Mouse (Mus musculus) spleen, adult 2 months (tissue): Measurements from ENCODE around the gene Chchd3. TPM values are rescaled to one million over a fixed set of nuclear protein-coding genes. Genes with fewer than 3 reads are reported as not detected.

Experiments used
- DNase-seq, 2 experiments: peaks; one replicate each; pipeline versions ENCODE4 v3.0.0 to v3.0.0-alpha.2; 2012 to 2021; ENCODE audit warnings: low spot score in 2 of 2, low read depth in 1 of 2
- H3K27ac ChIP-seq: fragments of 200-500 bp; 2 replicates; pipeline ENCODE4 v1.5.1; 2012; ENCODE audit warnings: low read length, inconsistent platforms; ENCODE audit not compliant: insufficient read depth
- H3K27me3 ChIP-seq: fragments of 200-500 bp; 2 replicates; pipeline ENCODE4 v1.6.1; 2012; ENCODE audit warnings: mild to moderate bottlenecking, moderate library complexity, low read length, inconsistent platforms; ENCODE audit not compliant: control insufficient read depth, insufficient read depth
- H3K36me3 ChIP-seq: fragments of 200-500 bp; 2 replicates; pipeline ENCODE4 v1.6.1; 2012; ENCODE audit warnings: mild to moderate bottlenecking, low read length, inconsistent platforms; ENCODE audit not compliant: control insufficient read depth, insufficient read depth
- H3K4me1 ChIP-seq: fragments of 200-500 bp; 2 replicates; pipeline ENCODE4 v1.6.1; 2011; ENCODE audit warnings: inconsistent platforms; ENCODE audit not compliant: control insufficient read depth, insufficient read depth, insufficient read length
- H3K4me3 ChIP-seq: fragments of 200-500 bp; 2 replicates; pipeline ENCODE4 v1.5.1; 2011; ENCODE audit warnings: mild to moderate bottlenecking, inconsistent platforms; ENCODE audit not compliant: insufficient read depth, insufficient read length; ENCODE audit errors: extremely low read depth
- CTCF ChIP-seq: fragments of 200-500 bp; IDR thresholded peaks from 2 replicates; pipeline ENCODE4 v1.5.1; 2011; ENCODE audit warnings: mild to moderate bottlenecking, inconsistent platforms; ENCODE audit not compliant: insufficient read depth, insufficient read length, insufficient replicate concordance; ENCODE audit errors: extremely low read depth
- POLR2A ChIP-seq: fragments of 200-500 bp; IDR thresholded peaks from 2 replicates; pipeline ENCODE4 v1.6.1; 2011; ENCODE audit warnings: low read depth, low read length, inconsistent platforms
- WGBS: fragments of 180-500 bp; shearing (Covaris S2); methylation state at CpG from one replicate; pipeline ENCODE4 v1.1.7; 2018; 5-methylcytosine and 5-hydroxymethylcytosine counted together
- polyA plus RNA-seq: library from polyadenylated mRNA; depleted of rRNA; stranded (reverse); fragments of >200 nt; gene quantifications from 2 replicates; pipeline ENCODE4 v1.2.3, GENCODE M21; 2012

The Chchd3 gene
- polyA plus RNA-seq, 1 experiment, result 23.8 TPM

- WGBS, result 96% methylated on average over 6 of the region's 6 CpGs
- Histone ChIP-seq H3K4me3 (no peak overlapping the region), H3K27ac (no peak overlapping the region), H3K27me3 (no peaks in the 10 kb centered on the region), H3K36me3 (peaks cover 9% of the 10 kb centered on the region), H3K4me1 (no peaks in the 10 kb centered on the region)
- DNase-seq, result no peak
- TF ChIP-seq CTCF (no peak), POLR2A (no peak)
Observed at GRCm38 (mm10) chr6:32801776-32802175, 258.3 kb downstream of the Chchd3 start.

DNA sequence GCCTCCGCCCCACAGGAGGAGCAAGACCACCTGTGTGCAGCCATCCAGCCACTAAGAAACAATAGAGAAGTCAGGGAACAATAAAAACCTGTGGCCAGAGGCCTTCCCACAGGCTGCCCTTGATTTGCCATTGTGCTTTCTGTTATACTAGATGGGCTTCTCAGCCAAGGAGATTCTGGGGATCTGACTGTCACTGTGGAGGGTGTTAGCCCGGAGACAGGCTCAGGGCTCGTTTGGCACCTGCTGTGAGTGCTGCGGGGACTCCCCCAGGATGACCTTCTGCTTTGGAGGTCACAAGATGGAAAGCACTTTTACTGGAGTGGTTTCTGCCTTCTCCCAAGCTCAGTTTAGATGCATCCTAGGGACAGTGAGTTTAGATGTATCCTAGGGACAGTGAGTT, 262.5 kb downstream of the Chchd3 start:
- 87% methylated on average over 4 of the region's 4 CpGs for WGBS
- H3K4me1 ChIP-seq, result no peaks in the 10 kb centered on the region
- DNase-seq, result no peak

DNA sequence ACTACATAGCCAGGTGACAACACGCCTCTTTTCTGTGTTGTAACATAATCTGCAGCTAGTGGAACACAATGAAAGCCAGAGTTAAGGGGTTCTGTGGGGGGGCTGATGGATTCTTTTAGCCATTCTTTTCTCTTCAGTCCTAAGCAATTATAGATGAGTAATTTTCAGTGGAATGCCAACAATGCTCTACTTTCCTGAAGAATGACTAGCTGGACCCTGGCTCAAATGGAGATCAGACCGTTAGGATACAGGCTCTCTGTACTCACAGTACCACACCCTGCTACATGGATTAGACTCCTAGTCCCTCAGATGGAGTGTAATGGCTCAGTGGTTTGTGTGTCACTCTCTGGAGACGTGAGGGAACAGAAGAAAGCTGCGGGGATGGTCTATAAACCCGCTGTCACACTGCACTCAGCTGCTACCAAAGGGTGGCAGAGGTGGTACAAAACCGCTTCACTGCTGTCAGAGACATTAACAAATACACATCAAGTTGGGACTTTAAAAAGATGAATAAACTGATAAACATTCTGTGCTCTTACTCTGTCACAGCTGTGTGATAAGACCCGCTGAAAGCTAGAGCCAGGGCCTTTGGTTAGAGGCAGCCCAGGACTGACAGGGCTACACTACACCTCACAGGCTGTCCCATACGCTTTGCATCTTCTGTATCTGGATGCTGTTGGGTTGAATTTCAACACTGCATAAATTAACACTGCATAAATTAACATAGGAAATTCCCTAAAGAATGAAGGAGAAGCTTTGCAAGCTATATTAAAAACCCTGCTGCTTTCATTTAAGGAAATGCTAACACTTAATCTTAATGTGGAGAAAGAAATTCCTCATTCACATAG, 264.2 kb downstream of the Chchd3 start:
- 89% methylated on average over 8 of the region's 8 CpGs for WGBS
- DNase-seq, result no peak
- H3K36me3 ChIP-seq, result peaks cover 5% of the 10 kb centered on the region
- no peaks in the 10 kb centered on the region for H3K27me3 ChIP-seq
- H3K4me1 ChIP-seq, result no peaks in the 10 kb centered on the region
- no peak overlapping the region for H3K27ac ChIP-seq
- no peak for TF ChIP-seq CTCF
- TF ChIP-seq POLR2A, result no peak
- H3K4me3 ChIP-seq, result no peak overlapping the region

More for the DNA sequence above, 262.5 kb downstream of the Chchd3 start:
- H3K36me3 ChIP-seq, result peaks cover 7% of the 10 kb centered on the region
- no peak for TF ChIP-seq CTCF
- no peak for TF ChIP-seq POLR2A
- no peak overlapping the region for H3K4me3 ChIP-seq
- no peak overlapping the region for H3K27ac ChIP-seq
- H3K27me3 ChIP-seq, result no peaks in the 10 kb centered on the region

GRCm38 (mm10) chr6:32793575-32793974, 266.5 kb downstream of the Chchd3 start:
- DNase-seq, result no peak
- 97% methylated on average over 1 of the region's 1 CpGs for WGBS

GRCm38 (mm10) chr6:32793163-32793562, 266.9 kb downstream of the Chchd3 start:
- Histone ChIP-seq H3K36me3 (peaks cover 2% of the 10 kb centered on the region; the same call in 1 of the 2 replicates), H3K27ac (no peak overlapping the region), H3K4me3 (no peak overlapping the region), H3K4me1 (no peaks in the 10 kb centered on the region), H3K27me3 (no peaks in the 10 kb centered on the region)
- 94% methylated on average over 3 of the region's 3 CpGs for WGBS
- TF ChIP-seq POLR2A (no peak), CTCF (no peak)
- no peak for DNase-seq

More at GRCm38 (mm10) chr6:32793575-32793974, 266.5 kb downstream of the Chchd3 start:
- TF ChIP-seq POLR2A (no peak), CTCF (no peak)
- no peaks in the 10 kb centered on the region for H3K27me3 ChIP-seq
- no peak overlapping the region for H3K27ac ChIP-seq
- peaks cover 2% of the 10 kb centered on the region; the same call in 1 of the 2 replicates for H3K36me3 ChIP-seq
- H3K4me3 ChIP-seq, result no peak overlapping the region
- H3K4me1 ChIP-seq, result no peaks in the 10 kb centered on the region

- Histone ChIP-seq H3K4me1 (no peaks in the 10 kb centered on the region), H3K27ac (no peak overlapping the region), H3K27me3 (no peaks in the 10 kb centered on the region), H3K36me3 (peaks cover 2% of the 10 kb centered on the region; the same call in 1 of the 2 replicates), H3K4me3 (no peak overlapping the region)
- WGBS, result 97% methylated on average over 4 of the region's 4 CpGs
- no peak for DNase-seq
- no peak for TF ChIP-seq POLR2A
- TF ChIP-seq CTCF, result no peak
Observed at GRCm38 (mm10) chr6:32790487-32790886, 269.6 kb downstream of the Chchd3 start.

GRCm38 (mm10) chr6:32787399-32787798, 272.7 kb downstream of the Chchd3 start:
- 89% methylated on average over 1 of the region's 1 CpGs for WGBS
- Histone ChIP-seq H3K36me3 (peaks cover 2% of the 10 kb centered on the region; the same call in 1 of the 2 replicates), H3K4me1 (no peaks in the 10 kb centered on the region), H3K27me3 (no peaks in the 10 kb centered on the region), H3K27ac (no peak overlapping the region), H3K4me3 (no peak overlapping the region)
- TF ChIP-seq POLR2A, result no peak
- TF ChIP-seq CTCF, result no peak
- DNase-seq, result no peak
